Mouse (Mus musculus) retina, adult 2 months (tissue): ENCODE measurements around the gene Cdc42ep3.

ENCODE experiments used
- DNase-seq: peaks from one replicate; pipeline ENCODE4 v3.0.0-alpha.2; 2012; ENCODE audit warnings: low read depth, low spot score

Gene Cdc42ep3

DNA sequence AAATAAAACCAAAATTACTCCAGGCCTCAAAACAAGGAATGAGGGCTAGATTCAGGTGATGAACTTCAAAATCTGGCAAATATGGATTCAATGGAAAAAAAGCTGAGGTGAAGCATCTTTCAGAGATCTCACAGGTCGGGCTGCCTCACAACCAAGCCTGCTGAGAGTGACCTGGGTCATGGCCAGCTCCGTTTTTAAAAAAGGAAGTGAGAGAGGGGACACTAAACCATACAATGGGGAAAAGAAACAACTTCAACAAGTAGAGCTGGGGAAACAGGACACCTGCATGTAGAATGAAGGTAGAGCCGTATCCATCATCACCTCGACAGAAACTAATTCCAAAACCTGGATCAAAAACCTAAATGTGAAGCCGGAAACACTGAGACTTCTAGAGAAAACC is 63.2 kb downstream of the Cdc42ep3 start:
- no peak for DNase-seq

DNA sequence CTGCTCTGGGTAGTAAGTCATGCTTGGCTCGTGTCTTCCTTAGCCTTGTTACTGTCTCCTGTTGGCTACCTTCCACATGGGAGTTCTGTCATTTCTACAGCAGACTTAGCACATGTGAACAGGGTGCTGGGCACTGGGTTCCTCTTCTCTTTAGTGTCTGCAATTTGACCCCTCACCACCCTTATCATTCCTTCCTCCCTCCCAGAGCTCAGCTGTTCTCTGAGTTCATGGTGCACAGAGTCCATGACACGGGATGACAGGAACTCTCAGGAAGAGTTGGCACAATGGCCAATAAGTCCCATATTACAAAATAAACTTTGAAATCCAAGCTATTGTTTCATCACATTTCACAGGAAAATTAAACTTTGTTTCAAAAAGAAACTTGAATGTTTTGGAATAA is 64.2 kb downstream of the Cdc42ep3 start:
- no peak for DNase-seq

DNA sequence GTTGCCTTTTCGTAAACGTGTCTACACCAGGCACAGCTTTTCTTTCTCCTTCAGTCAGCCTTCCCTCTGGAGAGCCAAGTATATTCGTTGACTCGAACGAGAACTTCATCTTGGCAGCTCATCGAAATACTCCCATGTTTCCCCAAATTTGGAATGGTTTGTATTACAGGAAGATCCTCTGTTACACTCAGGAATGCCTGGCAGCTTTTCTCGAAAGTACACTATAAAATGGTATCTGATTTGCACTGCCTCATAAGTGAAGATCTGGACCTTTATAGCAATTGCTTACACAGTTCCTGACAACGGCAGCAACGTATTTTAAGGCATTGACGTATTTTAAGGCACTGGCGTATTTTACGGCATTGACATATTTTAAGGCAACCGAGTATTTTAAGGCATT is 67.6 kb downstream of the Cdc42ep3 start:
- DNase-seq: no peak

DNA sequence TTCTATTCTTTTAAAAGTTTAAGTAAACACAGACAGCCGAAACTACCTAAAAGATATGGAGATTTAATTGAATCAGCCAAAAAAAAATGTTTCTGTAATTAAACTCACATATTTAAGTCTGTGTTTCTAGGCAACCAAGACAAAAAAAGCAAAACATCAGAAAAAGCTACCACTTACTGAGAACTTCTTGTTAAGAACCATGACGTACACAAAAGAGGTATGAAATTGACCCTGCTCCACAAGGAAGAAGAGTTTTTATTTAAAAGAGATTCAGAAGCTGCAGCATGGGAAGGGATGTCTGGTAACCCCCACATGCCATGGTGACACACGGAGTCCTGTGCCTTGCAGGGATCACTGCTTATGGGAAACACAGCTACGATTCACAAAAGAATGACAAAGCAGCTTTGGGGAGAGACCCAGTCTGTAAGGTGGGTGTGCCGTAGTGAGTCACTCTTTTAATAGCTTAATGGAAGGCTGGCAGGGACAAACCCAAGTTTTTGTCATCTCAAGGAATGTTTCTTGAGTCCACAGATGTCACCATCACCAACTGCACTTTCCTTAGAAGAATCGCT is 69.8 kb downstream of the Cdc42ep3 start:
- DNase-seq: no peak
